Mouse (Mus musculus) c-Kit-positive CD71-positive TER-119-negative erythroid progenitor cells, embryonic 14.5 days (primary cell): ENCODE measurements around the gene Fryl.
A peak's percentile ranks its signal among the peaks of the same experiment; 100 is the strongest.
"Not testable (repeated sequence)": the region's sequence is repeated elsewhere in the genome, so short reads cannot be mapped to it uniquely, and the experiment has no call there.

Experiments
- DNase-seq: peaks from one replicate; pipeline ENCODE4 v3.0.0-alpha.2; 2013; ENCODE audit warnings: low read depth

Gene Fryl

GRCm38 (mm10) chr5:73006784-73007581 lies 249.4 kb downstream of the Fryl start, which contains the start of gene Slc10a4:
TSS of gene Slc10a4 (plus strand) at chr5:73006883.
- no peak for DNase-seq

- DNase-seq, result no peak
Observed at GRCm38 (mm10) chr5:73004046-73004445, 252.4 kb downstream of the Fryl start.

GRCm38 (mm10) chr5:72998546-72998945 lies 257.9 kb downstream of the Fryl start:
- not testable (repeated sequence) for DNase-seq

- no peak for DNase-seq
Observed at GRCm38 (mm10) chr5:72995379-72995778, 261.0 kb downstream of the Fryl start.

GRCm38 (mm10) chr5:72994928-72995327 lies 261.5 kb downstream of the Fryl start:
- no peak for DNase-seq

- no peak for DNase-seq
Observed at GRCm38 (mm10) chr5:72994424-72994823, 262.0 kb downstream of the Fryl start.

- DNase-seq, result no peak
Observed at GRCm38 (mm10) chr5:72992474-72992873, 263.9 kb downstream of the Fryl start.

- no peak for DNase-seq
Observed at GRCm38 (mm10) chr5:72989756-72990155, 266.7 kb downstream of the Fryl start.

- DNase-seq, result no peak
Observed at GRCm38 (mm10) chr5:72987786-72988185, 268.6 kb downstream of the Fryl start.

- DNase-seq, result peak; percentile 33
Observed at GRCm38 (mm10) chr5:72984091-72984490, 272.3 kb downstream of the Fryl start.

GRCm38 (mm10) chr5:72976539-72976938 lies 279.9 kb downstream of the Fryl start:
- DNase-seq, result no peak

- no peak for DNase-seq
Observed at GRCm38 (mm10) chr5:72975996-72976395, 280.4 kb downstream of the Fryl start.

- no peak for DNase-seq
Observed at GRCm38 (mm10) chr5:72974602-72975001, 281.8 kb downstream of the Fryl start, which contains the start of gene Gm10135. TSS of gene Gm10135 (minus strand) at chr5:72974702.

GRCm38 (mm10) chr5:72972934-72973333 lies 283.5 kb downstream of the Fryl start:
- no peak for DNase-seq

- DNase-seq, result no peak
Observed at GRCm38 (mm10) chr5:72972435-72972834, 284.0 kb downstream of the Fryl start.
